Mouse (Mus musculus) megakaryocyte, embryonic 14.5 days (primary cell): ENCODE measurements at regions not wholly inside any gene's neighbourhood (a gene's known extent, or its start where the extent isn't known, plus 50 kb on each side); places are given as distances from the start of the nearest gene placed in this dataset.

Experiments
- FLI1 ChIP-seq: IDR thresholded peaks from 2 replicates; pipeline ENCODE4 v1.6.1; 2012; ENCODE audit warnings: low read length, inconsistent platforms, mixed read lengths
- GATA1 ChIP-seq: IDR thresholded peaks from 3 replicates; pipeline ENCODE4 v1.6.1; 2012; ENCODE audit warnings: mixed read lengths, low read length, inconsistent platforms, borderline replicate concordance

GRCm38 (mm10) chr2:134036359-134036874, 484.5 kb downstream of the Bmp2 start:
- no peak for TF ChIP-seq GATA1
- no peak for TF ChIP-seq FLI1
